Mouse (Mus musculus): ENCODE data around the gene Tmem198. TPM values are rescaled to one million over a fixed set of nuclear protein-coding genes. Genes with fewer than 3 reads are reported as not detected.

The Tmem198 gene
- polyA plus RNA-seq, 1 experiment: 3.0 TPM

DNA sequence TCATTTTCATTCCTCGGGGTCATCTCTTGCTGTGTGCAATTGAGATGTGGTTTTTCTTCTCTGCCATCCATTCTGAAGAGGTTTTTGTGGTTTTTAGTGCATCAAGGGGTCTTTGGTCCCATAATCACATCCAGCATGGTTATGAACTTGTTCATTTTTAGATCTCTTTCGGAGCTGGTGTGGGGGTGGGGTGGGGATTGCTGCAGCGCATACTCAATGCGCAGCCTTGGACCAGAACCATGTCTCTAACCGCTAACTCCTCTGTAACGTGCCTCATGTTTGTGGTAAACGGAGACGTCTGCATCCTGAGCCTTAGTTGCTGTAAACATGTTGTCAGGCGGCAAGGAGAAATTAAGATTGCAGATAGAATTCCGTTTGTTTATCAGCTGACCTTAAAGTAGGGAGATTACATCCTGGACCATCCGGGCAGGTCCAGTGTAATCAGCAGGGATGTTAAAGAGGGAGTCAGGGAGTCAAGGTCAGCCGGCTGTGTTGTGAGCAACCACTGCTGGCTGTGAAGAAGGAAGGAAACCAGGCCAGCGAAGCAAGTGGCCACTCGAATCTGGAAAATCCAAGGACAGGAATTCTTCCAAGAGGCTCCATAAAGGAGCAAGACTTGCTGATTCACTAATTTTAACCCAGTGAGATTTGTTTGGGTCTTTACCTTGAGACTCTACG is 37.5 kb downstream of the Tmem198 start:
- H3K27ac ChIP-seq (ENCODE audit: control insufficient read depth, insufficient read depth, low read length): no peak overlapping the region
- H3K36me3 ChIP-seq (ENCODE audit: control insufficient read depth, insufficient read depth, low read length): no peaks in the 10 kb centered on the region
- 85% methylated on average over 15 of the region's 15 CpGs for WGBS
- H3K4me3 ChIP-seq (ENCODE audit: control insufficient read depth, insufficient read depth, low read length): no peak overlapping the region
- TF ChIP-seq CTCF (IDR thresholded peaks at IDR 0.05; ENCODE audit: borderline replicate concordance, control insufficient read depth, extremely low read depth, insufficient read depth, low read length, poor library complexity): no peak
- TF ChIP-seq POLR2A (IDR thresholded peaks at IDR 0.05; ENCODE audit: control insufficient read depth, extremely low read depth, insufficient read depth, low read length, poor library complexity): no peak
- H3K4me1 ChIP-seq (replicated peaks; ENCODE audit: control insufficient read depth, insufficient read depth, low read length): no peaks in the 10 kb centered on the region
- H3K27me3 ChIP-seq (ENCODE audit: control insufficient read depth, insufficient read depth, low read length): no peaks in the 10 kb centered on the region
- DNase-seq: no peak

- WGBS: 96% methylated on average over 3 of the region's 4 CpGs
- Histone ChIP-seq H3K27me3 (ENCODE audit: control insufficient read depth, insufficient read depth, low read length) (no peaks in the 10 kb centered on the region), H3K36me3 (ENCODE audit: control insufficient read depth, insufficient read depth, low read length) (no peaks in the 10 kb centered on the region), H3K4me1 (replicated peaks; ENCODE audit: control insufficient read depth, insufficient read depth, low read length) (no peaks in the 10 kb centered on the region), H3K4me3 (ENCODE audit: control insufficient read depth, insufficient read depth, low read length) (no peak overlapping the region), H3K27ac (ENCODE audit: control insufficient read depth, insufficient read depth, low read length) (no peak overlapping the region)
- no peak for DNase-seq
- TF ChIP-seq CTCF (IDR thresholded peaks at IDR 0.05; ENCODE audit: borderline replicate concordance, control insufficient read depth, extremely low read depth, insufficient read depth, low read length, poor library complexity): no peak
- no peak for TF ChIP-seq POLR2A (IDR thresholded peaks at IDR 0.05; ENCODE audit: control insufficient read depth, extremely low read depth, insufficient read depth, low read length, poor library complexity)
Measured at GRCm38 (mm10) chr1:75517984-75518383, 38.7 kb downstream of the Tmem198 start.

DNA sequence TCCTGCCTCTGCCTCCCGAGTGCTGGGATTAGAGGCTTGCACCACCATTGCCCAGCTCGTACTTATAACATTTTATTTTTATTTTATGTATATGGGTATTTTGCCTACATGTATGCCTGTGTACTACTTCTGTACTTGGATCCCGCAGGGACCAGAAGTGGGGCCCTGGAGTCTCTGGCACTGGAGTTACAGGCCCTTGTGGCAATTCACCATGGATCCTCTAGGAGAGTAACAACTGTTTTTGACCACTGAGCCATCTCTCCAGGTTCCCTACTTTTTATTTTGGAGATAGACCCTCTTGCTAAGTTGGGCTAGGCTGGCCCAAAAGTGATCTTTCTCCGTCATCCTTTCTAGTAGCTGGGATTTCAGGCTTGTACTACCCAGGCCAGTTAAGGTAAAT is 39.1 kb downstream of the Tmem198 start:
- Histone ChIP-seq H3K27ac (ENCODE audit: control insufficient read depth, insufficient read depth, low read length) (no peak overlapping the region), H3K4me3 (ENCODE audit: control insufficient read depth, insufficient read depth, low read length) (no peak overlapping the region), H3K4me1 (replicated peaks; ENCODE audit: control insufficient read depth, insufficient read depth, low read length) (no peaks in the 10 kb centered on the region), H3K27me3 (ENCODE audit: control insufficient read depth, insufficient read depth, low read length) (no peaks in the 10 kb centered on the region), H3K36me3 (ENCODE audit: control insufficient read depth, insufficient read depth, low read length) (no peaks in the 10 kb centered on the region)
- no peak for DNase-seq
- WGBS: 93% methylated on average over 4 of the region's 4 CpGs
- no peak for TF ChIP-seq POLR2A (IDR thresholded peaks at IDR 0.05; ENCODE audit: control insufficient read depth, extremely low read depth, insufficient read depth, low read length, poor library complexity)

DNA sequence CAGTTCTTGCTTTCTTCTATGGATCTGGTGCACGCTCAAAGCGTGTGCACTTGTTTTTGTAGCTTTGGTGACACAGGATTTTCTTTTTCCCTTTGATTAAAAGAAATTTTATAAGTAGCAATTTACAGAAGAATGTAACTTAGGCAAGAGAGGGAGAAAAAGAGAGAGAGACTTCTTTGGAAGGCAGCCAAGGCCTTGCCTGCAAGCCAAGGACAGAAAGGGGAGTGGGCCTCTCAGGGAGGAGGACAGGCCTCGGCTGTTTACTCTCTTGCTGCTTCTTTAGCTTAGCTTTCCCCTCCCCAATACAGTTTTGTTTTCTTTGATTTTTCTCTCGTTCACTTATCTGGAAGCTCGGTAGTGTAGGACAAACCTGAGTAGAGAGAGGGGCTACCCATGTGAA is 40.2 kb downstream of the Tmem198 start:
- Histone ChIP-seq H3K27ac (ENCODE audit: control insufficient read depth, insufficient read depth, low read length) (no peak overlapping the region), H3K4me1 (replicated peaks; ENCODE audit: control insufficient read depth, insufficient read depth, low read length) (no peaks in the 10 kb centered on the region)
- 90% methylated on average over 5 of the region's 5 CpGs for WGBS

GRCm38 (mm10) chr1:75521321-75522031 is 42.1 kb downstream of the Tmem198 start, which contains the start of gene Stk11ip:
Stk11ip (plus strand) TSS chr1:75521529.
- Histone ChIP-seq H3K27ac (ENCODE audit: control insufficient read depth, insufficient read depth, low read length) (peak within 1 kb of the TSS; percentile 55; the same call in 1 of the 2 replicates), H3K4me3 (ENCODE audit: control insufficient read depth, insufficient read depth, low read length) (peak within 1 kb of the TSS; percentile 65), H3K36me3 (ENCODE audit: control insufficient read depth, insufficient read depth, low read length) (no peaks in the 10 kb centered on the region), H3K4me1 (replicated peaks; ENCODE audit: control insufficient read depth, insufficient read depth, low read length) (no peaks in the 10 kb centered on the region), H3K27me3 (ENCODE audit: control insufficient read depth, insufficient read depth, low read length) (no peaks in the 10 kb centered on the region)
- peak; percentile 91 for DNase-seq
- WGBS: under 1% methylated on average over 46 of the region's 46 CpGs
- TF ChIP-seq CTCF (IDR thresholded peaks at IDR 0.05; ENCODE audit: borderline replicate concordance, control insufficient read depth, extremely low read depth, insufficient read depth, low read length, poor library complexity): no peak
- peak; percentile 47; the same call in 1 of the 2 replicates for TF ChIP-seq POLR2A (IDR thresholded peaks at IDR 0.05; ENCODE audit: control insufficient read depth, extremely low read depth, insufficient read depth, low read length, poor library complexity)

More for the DNA sequence above, 40.2 kb downstream of the Tmem198 start:
- H3K36me3 ChIP-seq (ENCODE audit: control insufficient read depth, insufficient read depth, low read length): no peaks in the 10 kb centered on the region
- H3K27me3 ChIP-seq (ENCODE audit: control insufficient read depth, insufficient read depth, low read length): no peaks in the 10 kb centered on the region
- no peak overlapping the region for H3K4me3 ChIP-seq (ENCODE audit: control insufficient read depth, insufficient read depth, low read length)
- no peak for DNase-seq
- TF ChIP-seq CTCF (IDR thresholded peaks at IDR 0.05; ENCODE audit: borderline replicate concordance, control insufficient read depth, extremely low read depth, insufficient read depth, low read length, poor library complexity) (no peak), POLR2A (IDR thresholded peaks at IDR 0.05; ENCODE audit: control insufficient read depth, extremely low read depth, insufficient read depth, low read length, poor library complexity) (no peak)

DNA sequence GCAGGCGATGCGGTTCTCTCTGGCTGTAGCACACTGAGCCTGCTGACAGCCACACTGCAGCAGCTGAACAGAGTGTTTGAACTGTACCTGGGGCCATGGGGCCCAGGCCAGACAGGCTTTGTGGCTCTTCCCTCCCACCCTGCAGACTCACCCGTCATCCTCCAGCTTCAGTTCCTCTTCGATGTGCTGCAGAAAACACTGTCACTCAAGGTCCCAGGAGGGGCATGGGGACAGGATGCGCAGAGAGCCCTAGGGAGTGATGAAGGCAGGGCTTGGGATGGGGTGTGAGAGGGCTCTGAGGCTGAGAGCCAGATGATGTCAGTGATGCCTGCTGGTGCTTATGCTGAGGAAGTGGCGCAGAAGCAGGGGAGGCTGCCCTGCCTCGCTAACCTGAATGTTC is 45.3 kb downstream of the Tmem198 start:
- WGBS: 79% methylated on average over 7 of the region's 7 CpGs
- Histone ChIP-seq H3K4me3 (ENCODE audit: control insufficient read depth, insufficient read depth, low read length) (no peak overlapping the region), H3K36me3 (ENCODE audit: control insufficient read depth, insufficient read depth, low read length) (no peaks in the 10 kb centered on the region), H3K4me1 (replicated peaks; ENCODE audit: control insufficient read depth, insufficient read depth, low read length) (no peaks in the 10 kb centered on the region), H3K27ac (ENCODE audit: control insufficient read depth, insufficient read depth, low read length) (no peak overlapping the region), H3K27me3 (ENCODE audit: control insufficient read depth, insufficient read depth, low read length) (no peaks in the 10 kb centered on the region)
- TF ChIP-seq POLR2A (IDR thresholded peaks at IDR 0.05; ENCODE audit: control insufficient read depth, extremely low read depth, insufficient read depth, low read length, poor library complexity): no peak
- no peak for TF ChIP-seq CTCF (IDR thresholded peaks at IDR 0.05; ENCODE audit: borderline replicate concordance, control insufficient read depth, extremely low read depth, insufficient read depth, low read length, poor library complexity)
- no peak for DNase-seq

Measured in thymus, adult 2 months (tissue).